Comparison of ENCODE assay signal across 15 mouse cellular contexts in the genomic region with DNA sequence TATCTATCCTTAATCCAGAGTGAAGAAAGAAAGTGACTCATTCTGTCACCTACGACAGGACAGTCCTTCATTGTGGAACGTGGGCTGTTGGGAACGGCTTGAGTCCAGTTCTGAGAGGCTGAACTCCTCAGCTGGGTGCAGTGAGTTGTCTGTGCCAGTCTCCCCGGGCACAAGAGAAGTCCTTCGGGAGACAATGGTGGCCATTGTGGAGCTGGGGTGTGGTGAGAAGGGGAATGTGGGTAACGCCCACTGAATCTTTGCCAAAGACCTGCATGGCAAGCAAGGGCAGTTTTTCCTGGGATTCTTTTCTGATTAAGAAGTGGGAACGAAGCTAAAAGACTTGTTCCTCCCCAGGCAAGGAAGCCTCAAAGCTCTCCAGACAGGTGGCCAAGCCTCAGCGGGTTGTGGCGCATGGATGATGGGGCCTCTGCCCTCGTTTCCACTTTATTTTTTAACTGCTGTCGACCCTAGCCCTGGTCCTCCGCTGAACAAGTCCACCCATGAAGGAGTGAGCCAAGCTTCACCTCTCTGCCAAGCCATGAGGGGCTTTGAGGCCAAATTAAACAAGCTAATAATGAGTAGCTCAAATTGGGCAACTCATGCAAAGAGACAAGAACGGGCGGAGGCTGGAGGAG.
DNase-seq lines count a peak whose midpoint lies in the region; ATAC-seq and TF ChIP-seq lines count a peak whose summit lies in the region.
"Had no signal": no experiment of that assay in that cellular context is flagged by ENCODE, and none has a peak within 500 bp of the region (broad histone marks: within the 10 kb centered on the region; RNA-seq: fewer than 3 reads in every experiment).

No protein-coding gene starts in this region.

- H3K27me3 ChIP-seq in lung, embryonic 16.5 days (ENCODE audit: control insufficient read depth, insufficient read depth, low read depth, low read length): no peaks in the 10 kb centered on the region
- H3K27me3 ChIP-seq: hindbrain, embryonic 13.5 days had no signal

- no peaks in the 10 kb centered on the region for H3K4me1 ChIP-seq in lung, embryonic 16.5 days (replicated peaks; ENCODE audit: control insufficient read depth, insufficient read depth, low read length)
- H3K4me1 ChIP-seq: hindbrain, embryonic 13.5 days had no signal

- DNase-seq in layer of hippocampus, adult 9-11 months: peak; percentile 44
- DNase-seq in layer of hippocampus, postnatal 25 days (ENCODE audit: extremely low spot score in 1 of 2, low spot score in 1 of 2): no peak
- peak; percentile 45 for DNase-seq in brain, embryonic 14.5 days (ENCODE audit: low read depth)
- no peak for DNase-seq in left cerebral cortex, adult 18-20 months (ENCODE audit: low spot score in 2 of 2)
- no peak for DNase-seq in adrenal gland, postnatal 25 days
- DNase-seq: cerebellum, adult 9-10 months; heart, adult 18-20 months; kidney, adult 11 months; kidney, postnatal 4 days; right cerebral cortex, adult 18-20 months had no signal

- WGBS in lung, embryonic 16.5 days: 54% methylated on average over 14 of the region's 14 CpGs

- no peak overlapping the region for H3K9ac ChIP-seq in lung, embryonic 16.5 days (ENCODE audit: low read length)
- H3K9ac ChIP-seq: hindbrain, embryonic 13.5 days had no signal

- H3K36me3 ChIP-seq in lung, embryonic 16.5 days (ENCODE audit: control insufficient read depth, insufficient read depth, low read length): no peaks in the 10 kb centered on the region
- H3K36me3 ChIP-seq: forebrain, embryonic 10.5 days; hindbrain, embryonic 13.5 days had no signal

- TF ChIP-seq POLR2A in brain, embryonic 14.5 days (IDR thresholded peaks at IDR 0.05; ENCODE audit: borderline replicate concordance, extremely low read depth, insufficient read depth, insufficient read length, poor library complexity, severe bottlenecking): no peak

- peak; percentile 92 for ATAC-seq in lung, embryonic 16.5 days (ENCODE audit: low read depth)
- ATAC-seq in erythroblast, adult 5-6 weeks (replicated peaks; ENCODE audit: low FRiP score, poor library complexity, severe bottlenecking): no peak

- no peak for TF ChIP-seq CTCF in brain, embryonic 14.5 days (IDR thresholded peaks at IDR 0.05; ENCODE audit: borderline replicate concordance, extremely low read depth, insufficient read depth, insufficient read length)

- peak overlapping the region; percentile 78 for H3K27ac ChIP-seq in lung, embryonic 16.5 days (ENCODE audit: low read length)
- H3K27ac ChIP-seq: forebrain, embryonic 10.5 days; hindbrain, embryonic 13.5 days had no signal

- H3K4me2 ChIP-seq in lung, embryonic 16.5 days (ENCODE audit: low read depth, low read length): 0 out of 2 replicates have a peak overlapping the region, but pooled peaks have one; percentile 0
- H3K4me2 ChIP-seq: hindbrain, embryonic 13.5 days; liver, embryonic 11.5 days had no signal

- no peaks in the 10 kb centered on the region for H3K9me3 ChIP-seq in lung, embryonic 16.5 days (ENCODE audit: control insufficient read depth, low read length)
- H3K9me3 ChIP-seq: forebrain, embryonic 10.5 days; hindbrain, embryonic 13.5 days had no signal

- no peak overlapping the region for H3K4me3 ChIP-seq in lung, embryonic 16.5 days (ENCODE audit: low read length)
- H3K4me3 ChIP-seq: forebrain, embryonic 10.5 days; hindbrain, embryonic 13.5 days had no signal

Comparison
In these comparisons a context has a peak if more than half of its experiments do, and no peak if none do; other contexts are left out.
1. DNase-seq: peak in layer of hippocampus, adult 9-11 months (single experiment) and brain, embryonic 14.5 days (single experiment); none in layer of hippocampus, postnatal 25 days (0 of 2), left cerebral cortex, adult 18-20 months (0 of 2) and adrenal gland, postnatal 25 days (single experiment).